Mouse (Mus musculus): ENCODE data around the gene P2ry6. TPM values are rescaled to one million over a fixed set of nuclear protein-coding genes. Genes with fewer than 3 reads are reported as not detected.

The P2ry6 gene
- polyA plus RNA-seq, 1 experiment from 2014 or later, result 2.6 TPM

DNA sequence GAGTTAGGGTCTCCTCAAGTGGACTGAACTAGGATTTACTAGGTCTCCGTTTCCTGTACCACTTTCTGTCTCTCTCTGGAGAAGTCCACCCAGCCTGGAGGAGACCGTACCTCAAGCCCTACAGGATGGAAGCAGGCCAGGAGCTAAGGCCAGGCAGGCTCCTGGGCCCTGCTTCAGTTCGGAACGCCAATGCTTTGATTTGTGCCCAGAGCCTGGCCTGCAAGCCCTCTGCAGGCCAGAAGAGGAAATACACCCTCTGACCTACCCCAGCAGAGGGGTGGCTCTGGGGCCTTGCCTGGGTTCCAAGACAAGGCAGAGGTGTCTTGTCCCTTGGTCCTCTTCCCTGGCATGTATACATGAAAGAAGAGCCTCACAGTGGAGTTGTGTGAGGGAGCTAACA lies 9.4 kb downstream of the P2ry6 start:
- no peaks in the 10 kb centered on the region for H3K36me3 ChIP-seq
- H3K9ac ChIP-seq, result no peak overlapping the region
- H3K4me1 ChIP-seq (replicated peaks), result peaks cover 20% of the 10 kb centered on the region
- no peak overlapping the region for H3K4me2 ChIP-seq
- H3K27ac ChIP-seq (ENCODE audit: poor library complexity, severe bottlenecking), result no peak overlapping the region
- no peak overlapping the region for H3K4me3 ChIP-seq
- 22% methylated on average over 4 of the region's 4 CpGs for WGBS
- ATAC-seq (ENCODE audit: insufficient number of reproducible peaks, low FRiP score), result no peak
- no peaks in the 10 kb centered on the region for H3K9me3 ChIP-seq (replicated peaks)
- peaks cover 14% of the 10 kb centered on the region for H3K27me3 ChIP-seq (replicated peaks)

GRCm38 (mm10) chr7:100964242-100964641 lies 10.2 kb downstream of the P2ry6 start:
- H3K27ac ChIP-seq (ENCODE audit: poor library complexity, severe bottlenecking), result no peak overlapping the region
- H3K4me2 ChIP-seq, result no peak overlapping the region
- no peaks in the 10 kb centered on the region for H3K36me3 ChIP-seq
- H3K9ac ChIP-seq, result no peak overlapping the region
- H3K9me3 ChIP-seq (replicated peaks), result no peaks in the 10 kb centered on the region
- H3K27me3 ChIP-seq (replicated peaks), result peaks cover 13% of the 10 kb centered on the region
- no peak overlapping the region for H3K4me3 ChIP-seq
- peaks cover 11% of the 10 kb centered on the region for H3K4me1 ChIP-seq (replicated peaks)
- no peak for ATAC-seq (ENCODE audit: insufficient number of reproducible peaks, low FRiP score)
- WGBS, result 79% methylated on average over 6 of the region's 6 CpGs

- Histone ChIP-seq H3K4me2 (no peak overlapping the region), H3K4me3 (no peak overlapping the region), H3K9me3 (replicated peaks) (no peaks in the 10 kb centered on the region), H3K9ac (no peak overlapping the region), H3K36me3 (no peaks in the 10 kb centered on the region), H3K27ac (ENCODE audit: poor library complexity, severe bottlenecking) (no peak overlapping the region), H3K27me3 (replicated peaks) (peaks cover 10% of the 10 kb centered on the region), H3K4me1 (replicated peaks) (peaks cover 8% of the 10 kb centered on the region)
- no peak for ATAC-seq (ENCODE audit: insufficient number of reproducible peaks, low FRiP score)
- WGBS, result 69% methylated on average over 8 of the region's 8 CpGs
Measured at GRCm38 (mm10) chr7:100963381-100963780, 11.1 kb downstream of the P2ry6 start.

GRCm38 (mm10) chr7:100961146-100961545 lies 13.3 kb downstream of the P2ry6 start:
- WGBS, result 60% methylated on average over 7 of the region's 7 CpGs
- no peak overlapping the region for H3K4me2 ChIP-seq
- ATAC-seq (ENCODE audit: insufficient number of reproducible peaks, low FRiP score), result no peak

GRCm38 (mm10) chr7:100960462-100960861 lies 14.0 kb downstream of the P2ry6 start:
- H3K27me3 ChIP-seq (replicated peaks), result peaks cover 5% of the 10 kb centered on the region; the same call in 1 of the 2 replicates
- no peak overlapping the region for H3K4me2 ChIP-seq
- no peaks in the 10 kb centered on the region for H3K9me3 ChIP-seq (replicated peaks)
- WGBS, result 78% methylated on average over 2 of the region's 2 CpGs
- ATAC-seq (ENCODE audit: insufficient number of reproducible peaks, low FRiP score), result no peak
- no peak overlapping the region for H3K4me3 ChIP-seq
- H3K9ac ChIP-seq, result no peak overlapping the region
- H3K4me1 ChIP-seq (replicated peaks), result no peaks in the 10 kb centered on the region
- no peak overlapping the region for H3K27ac ChIP-seq (ENCODE audit: poor library complexity, severe bottlenecking)
- H3K36me3 ChIP-seq, result no peaks in the 10 kb centered on the region

More at GRCm38 (mm10) chr7:100961146-100961545, 13.3 kb downstream of the P2ry6 start:
- H3K27ac ChIP-seq (ENCODE audit: poor library complexity, severe bottlenecking), result no peak overlapping the region
- H3K36me3 ChIP-seq, result no peaks in the 10 kb centered on the region
- H3K9ac ChIP-seq, result no peak overlapping the region
- H3K4me3 ChIP-seq, result no peak overlapping the region
- peaks cover 5% of the 10 kb centered on the region; the same call in 1 of the 2 replicates for H3K27me3 ChIP-seq (replicated peaks)
- H3K4me1 ChIP-seq (replicated peaks), result peaks cover 5% of the 10 kb centered on the region
- no peaks in the 10 kb centered on the region for H3K9me3 ChIP-seq (replicated peaks)

DNA sequence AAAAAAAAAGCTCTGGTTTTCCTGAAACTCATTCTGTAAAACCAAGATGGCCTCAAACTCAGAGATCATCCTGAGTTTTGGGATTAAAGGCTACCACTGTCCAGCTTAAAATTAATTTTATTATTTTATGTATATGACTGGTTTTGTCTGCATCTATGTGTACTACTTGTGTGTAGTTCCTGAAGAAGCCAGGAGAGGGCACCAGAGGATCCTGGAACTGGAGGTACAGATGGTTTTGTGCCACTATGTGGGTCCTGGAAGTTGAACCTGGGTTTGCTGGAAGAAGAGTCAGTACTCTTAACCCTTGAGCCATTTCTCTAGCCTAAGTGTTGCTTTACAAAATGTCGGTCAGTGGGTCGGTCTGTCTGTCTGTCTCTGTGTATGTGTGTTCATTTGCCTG lies 16.0 kb downstream of the P2ry6 start:
- no peak overlapping the region for H3K4me2 ChIP-seq
- H3K9me3 ChIP-seq (replicated peaks), result no peaks in the 10 kb centered on the region
- peaks cover 3% of the 10 kb centered on the region for H3K4me1 ChIP-seq (replicated peaks)
- no peak overlapping the region for H3K4me3 ChIP-seq
- ATAC-seq (ENCODE audit: insufficient number of reproducible peaks, low FRiP score), result no peak
- WGBS, result 97% methylated on average over 2 of the region's 2 CpGs
- H3K36me3 ChIP-seq, result no peaks in the 10 kb centered on the region
- H3K9ac ChIP-seq, result no peak overlapping the region
- peaks cover 5% of the 10 kb centered on the region; the same call in 1 of the 2 replicates for H3K27me3 ChIP-seq (replicated peaks)
- no peak overlapping the region for H3K27ac ChIP-seq (ENCODE audit: poor library complexity, severe bottlenecking)

DNA sequence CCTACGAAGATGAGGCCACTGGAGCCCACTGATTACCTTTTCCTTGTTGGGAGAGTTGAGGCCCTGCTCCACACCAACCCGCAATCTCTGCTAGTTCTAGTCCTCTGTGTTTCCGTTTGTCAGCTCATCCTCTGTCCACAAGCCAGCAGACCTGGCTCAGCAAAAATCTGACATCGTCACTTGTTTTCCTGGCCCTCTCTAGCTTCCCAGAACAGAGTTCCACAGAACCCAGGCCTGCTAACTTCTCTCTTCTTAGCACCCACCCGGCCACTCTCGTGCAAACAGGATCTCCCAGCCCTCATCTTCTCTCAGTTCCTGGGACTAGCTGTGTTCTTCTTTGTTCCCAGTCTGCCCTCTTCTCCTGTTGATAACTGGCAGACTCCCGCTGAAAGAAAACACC lies 21.8 kb downstream of the P2ry6 start:
- no peaks in the 10 kb centered on the region for H3K36me3 ChIP-seq
- no peaks in the 10 kb centered on the region for H3K9me3 ChIP-seq (replicated peaks)
- peaks cover 35% of the 10 kb centered on the region for H3K4me1 ChIP-seq (replicated peaks)
- H3K9ac ChIP-seq, result no peak overlapping the region
- 44% methylated on average over 7 of the region's 7 CpGs for WGBS
- no peak overlapping the region for H3K4me2 ChIP-seq
- peak overlapping the region; percentile 71 for H3K27ac ChIP-seq (ENCODE audit: poor library complexity, severe bottlenecking)
- no peak overlapping the region for H3K4me3 ChIP-seq
- peaks cover 15% of the 10 kb centered on the region for H3K27me3 ChIP-seq (replicated peaks)
- ATAC-seq (ENCODE audit: insufficient number of reproducible peaks, low FRiP score), result no peak

GRCm38 (mm10) chr7:100951903-100952302 lies 22.5 kb downstream of the P2ry6 start:
- no peaks in the 10 kb centered on the region for H3K9me3 ChIP-seq (replicated peaks)
- no peak overlapping the region for H3K9ac ChIP-seq
- no peak overlapping the region for H3K4me2 ChIP-seq
- no peak overlapping the region for H3K4me3 ChIP-seq
- H3K27ac ChIP-seq (ENCODE audit: poor library complexity, severe bottlenecking), result no peak overlapping the region
- ATAC-seq (ENCODE audit: insufficient number of reproducible peaks, low FRiP score), result no peak
- peaks cover 35% of the 10 kb centered on the region for H3K4me1 ChIP-seq (replicated peaks)
- H3K27me3 ChIP-seq (replicated peaks), result peaks cover 18% of the 10 kb centered on the region
- no peaks in the 10 kb centered on the region for H3K36me3 ChIP-seq
- 53% methylated on average over 2 of the region's 2 CpGs for WGBS

DNA sequence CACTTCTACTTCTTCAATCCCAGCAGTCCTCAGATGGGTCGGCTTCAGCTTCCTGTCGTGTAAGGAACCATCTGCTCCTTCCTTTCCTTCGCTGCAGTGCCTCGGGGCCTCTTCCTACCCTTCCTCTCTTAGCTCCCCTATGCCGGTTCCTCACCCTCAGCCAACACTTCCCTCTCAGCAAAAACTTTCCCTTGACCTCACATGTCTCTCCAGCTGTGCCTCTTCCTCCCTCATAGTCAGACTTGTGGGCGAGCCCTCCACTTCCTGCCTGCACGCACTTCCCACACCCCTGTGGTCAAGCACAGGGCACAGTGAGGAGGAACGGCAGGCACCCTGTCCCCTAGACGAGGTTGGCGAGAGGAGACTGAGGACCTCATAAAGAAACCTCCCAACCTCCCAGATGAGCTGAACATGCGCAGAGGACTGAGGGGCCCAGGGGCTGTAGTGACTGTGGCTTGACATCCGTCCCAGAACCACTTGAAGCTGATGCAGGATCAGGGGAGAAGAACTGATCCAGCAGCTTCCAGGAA lies 23.9 kb downstream of the P2ry6 start:
- 0 out of 2 replicates have a peak, but pooled peaks have one; percentile 39 for ATAC-seq (ENCODE audit: insufficient number of reproducible peaks, low FRiP score)
- Histone ChIP-seq H3K4me3 (no peak overlapping the region), H3K27ac (ENCODE audit: poor library complexity, severe bottlenecking) (peak overlapping the region; percentile 38; the same call in 1 of the 2 replicates), H3K4me1 (replicated peaks) (peaks cover 35% of the 10 kb centered on the region), H3K4me2 (no peak overlapping the region), H3K36me3 (no peaks in the 10 kb centered on the region), H3K27me3 (replicated peaks) (peaks cover 20% of the 10 kb centered on the region), H3K9ac (no peak overlapping the region), H3K9me3 (replicated peaks) (no peaks in the 10 kb centered on the region)
- WGBS, result 38% methylated on average over 12 of the region's 12 CpGs

- H3K27ac ChIP-seq (ENCODE audit: poor library complexity, severe bottlenecking), result peak overlapping the region; percentile 38; the same call in 1 of the 2 replicates
- no peak overlapping the region for H3K9ac ChIP-seq
- no peaks in the 10 kb centered on the region for H3K36me3 ChIP-seq
- H3K4me1 ChIP-seq (replicated peaks), result peaks cover 35% of the 10 kb centered on the region
- ATAC-seq (ENCODE audit: insufficient number of reproducible peaks, low FRiP score), result no peak
- no peak overlapping the region for H3K4me2 ChIP-seq
- peaks cover 20% of the 10 kb centered on the region for H3K27me3 ChIP-seq (replicated peaks)
- 59% methylated on average over 5 of the region's 5 CpGs for WGBS
- H3K4me3 ChIP-seq, result no peak overlapping the region
- H3K9me3 ChIP-seq (replicated peaks), result no peaks in the 10 kb centered on the region
Measured at GRCm38 (mm10) chr7:100950031-100950430, 24.4 kb downstream of the P2ry6 start.

GRCm38 (mm10) chr7:100944738-100945137 lies 29.7 kb downstream of the P2ry6 start:
- Histone ChIP-seq H3K27me3 (replicated peaks) (peaks cover 28% of the 10 kb centered on the region), H3K9ac (no peak overlapping the region), H3K4me2 (no peak overlapping the region), H3K27ac (ENCODE audit: poor library complexity, severe bottlenecking) (no peak overlapping the region), H3K4me1 (replicated peaks) (peaks cover 18% of the 10 kb centered on the region), H3K36me3 (no peaks in the 10 kb centered on the region), H3K4me3 (no peak overlapping the region), H3K9me3 (replicated peaks) (no peaks in the 10 kb centered on the region)
- 83% methylated on average over 5 of the region's 5 CpGs for WGBS
- ATAC-seq (ENCODE audit: insufficient number of reproducible peaks, low FRiP score), result no peak

DNA sequence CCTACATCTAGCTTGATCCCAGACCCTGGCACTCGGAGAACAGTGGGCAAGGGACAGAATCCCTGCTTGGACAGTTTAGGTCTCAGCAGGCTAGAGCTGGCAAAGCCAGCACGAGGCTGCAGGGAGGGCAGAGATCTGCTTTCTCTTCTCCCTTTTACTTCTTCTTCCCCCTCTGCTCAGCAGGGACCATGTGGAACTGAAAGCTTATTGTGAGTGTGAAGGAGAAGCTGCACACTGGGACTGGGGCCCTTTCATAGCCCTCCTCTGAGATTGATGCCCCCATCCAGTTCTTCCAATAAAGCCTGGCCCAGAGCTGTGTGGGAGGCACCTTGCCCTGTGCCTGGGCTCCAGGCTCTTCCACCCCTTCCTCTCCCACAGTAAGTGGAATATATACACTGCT lies 30.1 kb downstream of the P2ry6 start:
- no peak overlapping the region for H3K9ac ChIP-seq
- no peaks in the 10 kb centered on the region for H3K9me3 ChIP-seq (replicated peaks)
- ATAC-seq (ENCODE audit: insufficient number of reproducible peaks, low FRiP score), result no peak
- H3K4me2 ChIP-seq, result no peak overlapping the region
- H3K4me3 ChIP-seq, result no peak overlapping the region
- peaks cover 24% of the 10 kb centered on the region for H3K27me3 ChIP-seq (replicated peaks)
- peaks cover 15% of the 10 kb centered on the region for H3K4me1 ChIP-seq (replicated peaks)
- WGBS, result 64% methylated on average over 2 of the region's 2 CpGs
- H3K36me3 ChIP-seq, result no peaks in the 10 kb centered on the region
- no peak overlapping the region for H3K27ac ChIP-seq (ENCODE audit: poor library complexity, severe bottlenecking)
